Mouse (Mus musculus) cortical plate, adult 2 months (tissue): Measurements from ENCODE around the gene Dnajb2.
A peak's percentile ranks its signal among the peaks of the same experiment; 100 is the strongest.

Experiments
- CTCF ChIP-seq: fragments of 200-500 bp; IDR thresholded peaks from 2 replicates; pipeline ENCODE4 v1.5.1; 2011; ENCODE audit warnings: mild to moderate bottlenecking, control low read depth, low read length; ENCODE audit not compliant: insufficient read depth; ENCODE audit errors: extremely low read depth
- POLR2A ChIP-seq: fragments of 200-500 bp; IDR thresholded peaks from 2 replicates; pipeline ENCODE4 v1.6.1; 2011; ENCODE audit warnings: mild to moderate bottlenecking, low read length, control low read depth; ENCODE audit not compliant: insufficient read depth; ENCODE audit errors: extremely low read depth

DNA sequence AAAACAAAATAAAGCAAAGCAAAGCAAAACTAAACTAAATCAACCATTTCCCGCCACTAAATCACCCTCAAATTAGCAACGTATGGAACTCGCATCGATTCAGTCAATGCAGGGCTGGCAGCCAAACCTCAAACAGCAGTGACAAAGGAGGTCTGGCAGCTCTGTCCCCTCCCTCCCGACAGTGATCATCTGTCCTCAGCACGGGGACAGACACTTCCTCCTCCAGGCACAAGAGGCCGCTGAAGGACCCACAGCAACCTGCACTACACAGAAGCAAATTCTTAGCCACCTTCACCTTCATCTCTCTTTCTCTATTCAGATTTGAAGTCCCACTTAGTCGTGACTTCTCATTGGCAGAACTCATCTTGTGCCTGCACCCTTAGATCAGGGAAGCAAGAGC, 1.6 kb upstream of the Dnajb2 start:
- TF ChIP-seq CTCF, result peak; percentile 69
- TF ChIP-seq POLR2A, result 0 out of 2 replicates have a peak, but pooled peaks have one; percentile 22
